Mouse (Mus musculus) neural tube, embryonic 15.5 days (tissue): ENCODE data around the gene Xlr5c. TPM values are rescaled to one million over a fixed set of nuclear protein-coding genes. Genes with fewer than 3 reads are reported as not detected.
"Not testable (repeated sequence)": the region's sequence is repeated elsewhere in the genome, so short reads cannot be mapped to it uniquely, and the experiment has no call there.

Source experiments
- ATAC-seq: fragments of 200-750 bp; cut with Nextera tagmentation; 2 replicates; pipeline ENCODE4 v1.8.0; 2017; ENCODE audit warnings: mild to moderate bottlenecking, moderate TSS enrichment, moderate library complexity; ENCODE audit not compliant: low FRiP score
- H3K27ac ChIP-seq: fragments of 300-500 bp; sonication (generic); replicated peaks from 2 replicates; pipeline ENCODE4 v1.5.1; 2015; ENCODE audit warnings: mild to moderate bottlenecking, inconsistent platforms
- H3K27me3 ChIP-seq: fragments of 300-500 bp; sonication (generic); replicated peaks from 2 replicates; pipeline ENCODE4 v1.6.1; 2015; ENCODE audit warnings: inconsistent platforms
- H3K36me3 ChIP-seq: fragments of 300-500 bp; sonication (generic); 2 replicates; pipeline ENCODE4 v1.6.1; 2015; ENCODE audit warnings: inconsistent platforms
- H3K4me1 ChIP-seq: fragments of 300-500 bp; sonication (generic); 2 replicates; pipeline ENCODE4 v1.6.1; 2015; ENCODE audit warnings: inconsistent platforms
- H3K4me2 ChIP-seq: fragments of 300-500 bp; sonication (generic); 2 replicates; pipeline ENCODE4 v1.6.1; 2015; ENCODE audit warnings: inconsistent platforms, mild to moderate bottlenecking, moderate library complexity
- H3K4me3 ChIP-seq: fragments of 300-500 bp; sonication (generic); replicated peaks from 2 replicates; pipeline ENCODE4 v1.5.1; 2015; ENCODE audit warnings: mild to moderate bottlenecking, inconsistent platforms
- H3K9ac ChIP-seq: fragments of 300-500 bp; sonication (generic); replicated peaks from 2 replicates; pipeline ENCODE4 v1.6.1; 2015; ENCODE audit warnings: mild to moderate bottlenecking, inconsistent platforms
- H3K9me3 ChIP-seq: fragments of 300-500 bp; sonication (generic); replicated peaks from 2 replicates; pipeline ENCODE4 v1.6.1; 2016; ENCODE audit warnings: inconsistent platforms
- WGBS: fragments of 180-500 bp; shearing (Covaris S2); methylation state at CpG from one replicate; pipeline ENCODE4 v1.1.7; 2015; ENCODE audit warnings: mixed read lengths; 5-methylcytosine and 5-hydroxymethylcytosine counted together
- polyA plus RNA-seq: library from polyadenylated mRNA; unstranded; fragments of >200 nt; fragmentation: Nextera tagmentation; extraction: Ambion mirVana; gene quantifications from 2 replicates; pipeline ENCODE4 v1.2.1, GENCODE M21; 2015

The Xlr5c gene
- polyA plus RNA-seq, 1 experiment from 2014 or later = not detected

- not testable (repeated sequence) for ATAC-seq, H3K27me3 ChIP-seq, H3K4me2 ChIP-seq, H3K9me3 ChIP-seq, H3K4me3 ChIP-seq, H3K4me1 ChIP-seq, H3K27ac ChIP-seq, H3K9ac ChIP-seq, H3K36me3 ChIP-seq
- 89% methylated on average over 14 of the region's 14 CpGs for WGBS
Measured at GRCm38 (mm10) chrX:73242821-73243325, 49.9 kb downstream of the Xlr5c start, which contains the start of gene Xlr4c. TSS of gene Xlr4c (minus strand) at chrX:73243130.

Other genes starting within 250 kb of the Xlr5c start
- 4.5 and 6.0 TPM in 2 replicates for gene Pnma3, start 228.2 kb downstream of the Xlr5c start, polyA plus RNA-seq
- 0.29 and 4.0 TPM in 2 replicates for gene Xlr4a, start 210.5 kb downstream of the Xlr5c start, polyA plus RNA-seq
- gene Xlr3a, start 195.9 kb downstream of the Xlr5c start, polyA plus RNA-seq = 4.2 TPM in 2 replicates
- gene Gm14685, start 175.9 kb downstream of the Xlr5c start, polyA plus RNA-seq = 0.84 TPM in 1 of 2 replicates, not detected in the other
- gene Xlr5b, start 144.2 kb downstream of the Xlr5c start, polyA plus RNA-seq = not detected in 2 replicates
- 0.59 TPM in 1 of 2 replicates, not detected in the other for gene DXBay18, start 143.5 kb downstream of the Xlr5c start, polyA plus RNA-seq
- gene Spin2d, start 116.0 kb downstream of the Xlr5c start, polyA plus RNA-seq = not detected in 2 replicates
- 16.5 and 19.9 TPM in 2 replicates for gene Xlr3b, start 100.8 kb downstream of the Xlr5c start, polyA plus RNA-seq
- 0.37 and 3.1 TPM in 2 replicates for gene Xlr4b, start 78.6 kb downstream of the Xlr5c start, polyA plus RNA-seq
- 31.3 and 35.3 TPM in 2 replicates for gene F8a, start 64.7 kb downstream of the Xlr5c start, polyA plus RNA-seq
- 0.12 and 2.3 TPM in 2 replicates for gene Xlr4c, start 49.8 kb downstream of the Xlr5c start, polyA plus RNA-seq
- gene Xlr3c, start 27.6 kb downstream of the Xlr5c start, polyA plus RNA-seq = 0.22 and 0.41 TPM in 2 replicates
- gene Xlr5a, start within 50 bp of the Xlr5c start, polyA plus RNA-seq = 0.20 TPM in 1 of 2 replicates, not detected in the other
- gene Gm45015, start 43.9 kb upstream of the Xlr5c start, polyA plus RNA-seq = not detected in 2 replicates
- 8.9 and 9.8 TPM in 2 replicates for gene Zfp275, start 49.6 kb upstream of the Xlr5c start, polyA plus RNA-seq
- gene Gm18336, start 105.8 kb upstream of the Xlr5c start, polyA plus RNA-seq = not detected in 2 replicates
- gene Zfp92, start 118.1 kb upstream of the Xlr5c start, polyA plus RNA-seq = 1.2 and 1.3 TPM in 2 replicates
- not detected in 2 replicates for gene Trex2, start 142.4 kb upstream of the Xlr5c start, polyA plus RNA-seq
- 67.5 and 74.9 TPM in 2 replicates for gene Haus7, start 166.1 kb upstream of the Xlr5c start, polyA plus RNA-seq
- gene Bgn, start 190.6 kb upstream of the Xlr5c start, polyA plus RNA-seq = 29.1 and 33.4 TPM in 2 replicates
- gene Atp2b3, start 210.1 kb upstream of the Xlr5c start, polyA plus RNA-seq = 6.1 and 7.0 TPM in 2 replicates